Mouse (Mus musculus) heart, postnatal 10 days (tissue): Measurements from ENCODE around the gene Hspa1b. TPM values are rescaled to one million over a fixed set of nuclear protein-coding genes. Genes with fewer than 3 reads are reported as not detected.
"Not testable (repeated sequence)": the region's sequence is repeated elsewhere in the genome, so short reads cannot be mapped to it uniquely, and the experiment has no call there.

Source experiments
- DNase-seq, 2 experiments: peaks; one replicate each; pipeline ENCODE4 v3.0.0; 2021
- intact Hi-C: fragments of 180-260 bp; cut with DNase I; formaldehyde crosslinking; loops from one replicate; pipeline ENCODE4 v1.15.1; 2025
- total RNA-seq, 2 experiments: library from RNA; stranded (reverse); gene quantifications; 2 replicates each; pipeline ENCODE4 v1.2.3; 2021

Gene Hspa1b
- 1 to 10 TPM; 3.9 to 4.5 TPM for total RNA-seq

DNA sequence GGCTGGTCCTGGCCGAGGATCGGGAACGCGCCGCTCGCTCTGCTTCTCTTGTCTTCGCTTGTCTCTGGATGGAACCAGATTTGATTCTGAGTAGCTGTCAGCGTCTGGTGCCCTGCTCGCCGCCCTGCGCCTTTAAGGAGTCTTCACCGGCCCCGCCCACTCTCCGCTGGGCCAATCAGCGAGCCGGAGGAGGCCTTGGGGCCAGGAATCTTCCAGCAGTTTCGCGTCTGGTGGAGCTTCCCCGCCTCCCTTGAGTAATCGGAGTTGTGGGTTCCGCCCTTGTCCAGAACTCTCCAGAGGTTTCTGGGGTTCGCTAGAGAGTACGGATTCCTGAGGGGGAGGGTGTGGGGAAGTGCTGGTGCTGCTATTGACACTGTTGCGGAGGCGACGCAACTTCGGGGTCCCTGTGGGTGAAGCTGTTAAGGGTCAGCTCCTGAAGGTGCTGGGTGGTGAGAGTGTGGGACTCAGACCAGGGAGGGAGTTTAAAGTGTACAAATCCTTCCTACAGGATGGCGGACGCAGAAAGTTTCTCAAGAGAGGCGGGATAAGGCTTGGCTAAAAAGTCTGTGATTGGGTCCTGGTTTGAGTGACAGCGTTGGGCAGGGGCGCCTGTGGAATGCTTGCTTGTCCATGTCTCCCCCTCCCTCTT is at the start of gene Hspa1b:
Gene Hspa1b, minus strand, starts transcription at position 109 of the 649 bp plus-strand sequence.
- intact Hi-C loops = not testable (repeated sequence)

DNA sequence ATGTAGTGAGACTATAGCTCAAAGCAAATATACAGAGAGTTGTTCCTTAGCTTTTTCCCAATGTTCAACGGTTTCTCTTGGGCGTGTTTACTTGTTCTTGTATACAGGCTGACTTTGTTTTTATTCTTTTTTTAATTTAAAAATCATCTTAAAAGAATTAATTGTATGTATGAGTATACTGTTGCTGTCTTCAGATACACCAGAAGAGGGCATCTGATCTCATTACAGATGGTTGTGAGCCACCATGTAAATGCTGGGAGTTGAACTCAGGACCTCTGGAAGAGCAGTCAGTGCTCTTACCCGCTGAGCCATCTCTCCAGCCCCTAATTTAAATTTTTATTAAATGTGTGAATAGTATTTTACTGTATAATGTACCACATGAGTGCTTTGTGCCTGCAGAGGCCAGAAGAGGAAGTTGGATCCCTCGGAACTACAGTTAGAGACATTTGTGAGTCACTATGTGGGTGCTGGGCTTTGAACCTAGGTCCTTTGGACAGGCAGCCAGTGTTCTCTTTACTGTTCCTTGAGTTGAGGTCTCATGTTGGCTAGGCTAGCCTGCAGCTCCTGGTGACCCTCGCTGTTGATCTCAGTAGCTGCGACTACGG is 48.5 kb upstream of the Hspa1b start:
- intact Hi-C loops = loop anchor here (10.0 kb wide), 1 partner anchor 227 kb away; the partner anchor contains the start of genes Atp6v1g2 and Nfkbil1

More for the DNA sequence above, at the start of gene Hspa1b:
- peak; percentile 90 for DNase-seq

DNA sequence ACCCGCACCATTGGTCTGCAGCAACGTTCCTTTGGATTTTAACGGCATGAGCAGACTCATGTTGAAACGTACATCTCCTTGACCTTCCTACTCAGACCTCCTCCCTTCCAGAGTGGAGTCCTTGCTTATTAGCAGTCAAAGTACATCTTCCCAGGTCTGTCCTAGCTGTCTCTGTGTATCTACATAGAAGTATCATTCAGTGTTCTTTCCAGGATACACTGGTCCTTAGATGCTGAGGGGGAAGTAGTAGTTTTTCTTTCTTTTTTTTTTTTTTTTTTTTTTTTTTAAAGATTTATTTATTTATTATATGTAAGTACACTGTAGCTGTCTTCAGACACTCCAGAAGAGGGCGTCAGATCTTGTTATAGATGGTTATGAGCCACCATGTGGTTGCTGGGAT is 46.9 kb upstream of the Hspa1b start:
- intact Hi-C loops = loop anchor here (10.0 kb wide), 1 partner anchor 229 kb away; the partner anchor contains the start of genes Atp6v1g2 and Nfkbil1
- not testable (repeated sequence) for DNase-seq

More for the DNA sequence above, 48.5 kb upstream of the Hspa1b start:
- DNase-seq = no peak

DNA sequence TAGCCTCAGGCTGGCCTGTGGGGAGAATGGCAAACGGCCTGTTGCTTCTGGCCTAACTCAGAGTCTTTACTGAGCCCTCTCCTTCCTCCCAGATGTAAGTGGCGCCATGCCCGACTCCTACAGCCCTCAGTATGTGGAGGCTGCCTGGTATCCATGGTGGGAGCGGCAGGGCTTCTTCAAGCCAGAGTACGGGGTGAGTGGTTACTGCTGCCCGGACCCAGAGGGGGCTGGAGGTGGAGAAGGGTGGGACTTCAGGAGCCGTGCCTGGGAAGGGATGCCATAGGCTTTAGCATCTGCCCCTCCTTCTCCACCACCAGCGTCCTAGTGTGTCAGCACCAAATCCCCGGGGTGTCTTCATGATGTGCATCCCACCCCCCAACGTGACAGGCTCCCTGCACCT is 46.1 kb upstream of the Hspa1b start:
- no peak for DNase-seq
- intact Hi-C loops = loop anchor here (10.0 kb wide), 1 partner anchor 230 kb away; the partner anchor contains the start of genes Atp6v1g2 and Nfkbil1

DNA sequence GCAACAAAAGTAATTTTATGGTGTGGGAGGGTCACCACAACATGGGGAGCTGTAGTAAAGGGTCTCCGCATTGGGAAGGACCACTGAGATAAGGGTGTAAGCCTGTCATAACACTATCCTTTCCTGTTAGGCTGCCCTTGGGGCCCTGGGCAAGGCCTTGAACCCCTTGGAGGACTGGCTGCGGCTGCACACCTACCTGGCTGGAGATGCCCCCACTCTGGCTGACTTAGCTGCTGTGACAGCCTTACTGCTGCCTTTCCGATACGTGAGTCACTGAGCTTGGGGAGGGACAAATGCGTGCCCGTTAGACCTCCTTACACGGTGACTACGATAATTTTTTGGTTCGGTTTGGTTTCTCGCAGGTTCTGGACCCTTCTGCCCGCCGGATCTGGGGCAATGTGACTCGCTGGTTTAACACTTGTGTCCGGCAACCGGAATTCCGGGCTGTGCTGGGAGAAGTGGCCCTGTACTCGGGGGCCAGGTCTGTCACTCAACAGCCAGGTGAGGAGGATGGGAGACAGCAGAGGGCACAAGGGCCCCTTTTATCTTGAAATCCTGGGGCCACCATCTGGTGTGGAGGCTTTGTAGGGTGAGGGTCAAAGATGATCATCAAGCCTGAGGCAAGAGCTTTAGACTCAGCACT is 45.2 kb upstream of the Hspa1b start:
- no peak for DNase-seq
- intact Hi-C loops = loop anchor here (10.0 kb wide), 1 partner anchor 231 kb away; the partner anchor contains the start of genes Atp6v1g2 and Nfkbil1

- intact Hi-C loops = loop anchor here (10.0 kb wide), 1 partner anchor 232 kb away; the partner anchor contains the start of genes Atp6v1g2 and Nfkbil1
- DNase-seq = no peak
These were observed 44.2 kb upstream of the Hspa1b start for GRCm38 (mm10) chr17:35003022-35003838.

- DNase-seq = no peak
- intact Hi-C loops = loop anchor here (10.0 kb wide), 1 partner anchor 232 kb away; the partner anchor contains the start of genes Atp6v1g2 and Nfkbil1
These were observed 43.3 kb upstream of the Hspa1b start for GRCm38 (mm10) chr17:35002153-35002865.

DNA sequence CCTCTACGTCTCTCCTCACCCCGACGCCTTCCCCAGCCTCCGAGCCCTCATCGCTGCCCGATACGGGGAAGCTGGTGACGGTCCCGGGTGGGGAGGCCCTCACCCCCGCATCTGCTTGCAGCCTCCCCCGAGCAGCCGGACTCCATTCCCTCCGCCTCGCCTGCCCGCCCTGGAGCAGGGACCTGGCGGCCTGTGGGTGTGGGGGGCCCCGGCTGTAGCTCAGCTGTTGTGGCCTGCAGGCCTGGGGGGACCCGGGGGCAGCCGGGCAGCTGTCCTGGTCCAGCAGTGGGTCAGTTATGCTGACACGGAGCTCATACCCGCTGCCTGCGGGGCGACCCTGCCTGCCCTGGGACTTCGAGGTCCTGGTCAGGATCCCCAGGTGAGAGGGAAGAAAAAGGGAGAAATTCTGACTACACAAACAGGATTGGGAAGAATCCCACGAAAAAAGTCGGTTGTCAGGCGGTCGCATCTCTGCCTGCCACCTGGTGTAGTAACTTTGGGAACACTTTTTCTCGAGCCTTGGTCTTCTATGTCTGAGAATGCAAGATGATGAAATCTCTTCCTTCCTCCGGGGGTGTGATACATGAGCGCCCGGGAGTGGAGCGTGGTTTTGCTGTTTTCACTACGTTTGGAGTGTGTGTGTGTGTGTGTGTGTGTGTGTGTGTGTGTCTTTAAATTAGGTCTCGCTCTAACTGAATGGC is 42.6 kb upstream of the Hspa1b start:
- no peak for DNase-seq
- intact Hi-C loops = loop anchor here (10.0 kb wide), 1 partner anchor 233 kb away; the partner anchor contains the start of genes Atp6v1g2 and Nfkbil1

GRCm38 (mm10) chr17:35000717-35001451 is 41.8 kb upstream of the Hspa1b start, which contains the start of gene Vars:
Vars (plus strand) TSS chr17:35000987.
- intact Hi-C loops = loop anchor here (10.0 kb wide), 1 partner anchor 234 kb away; the partner anchor contains the start of genes Atp6v1g2 and Nfkbil1
- peak; percentile 92 to 93 for DNase-seq

DNA sequence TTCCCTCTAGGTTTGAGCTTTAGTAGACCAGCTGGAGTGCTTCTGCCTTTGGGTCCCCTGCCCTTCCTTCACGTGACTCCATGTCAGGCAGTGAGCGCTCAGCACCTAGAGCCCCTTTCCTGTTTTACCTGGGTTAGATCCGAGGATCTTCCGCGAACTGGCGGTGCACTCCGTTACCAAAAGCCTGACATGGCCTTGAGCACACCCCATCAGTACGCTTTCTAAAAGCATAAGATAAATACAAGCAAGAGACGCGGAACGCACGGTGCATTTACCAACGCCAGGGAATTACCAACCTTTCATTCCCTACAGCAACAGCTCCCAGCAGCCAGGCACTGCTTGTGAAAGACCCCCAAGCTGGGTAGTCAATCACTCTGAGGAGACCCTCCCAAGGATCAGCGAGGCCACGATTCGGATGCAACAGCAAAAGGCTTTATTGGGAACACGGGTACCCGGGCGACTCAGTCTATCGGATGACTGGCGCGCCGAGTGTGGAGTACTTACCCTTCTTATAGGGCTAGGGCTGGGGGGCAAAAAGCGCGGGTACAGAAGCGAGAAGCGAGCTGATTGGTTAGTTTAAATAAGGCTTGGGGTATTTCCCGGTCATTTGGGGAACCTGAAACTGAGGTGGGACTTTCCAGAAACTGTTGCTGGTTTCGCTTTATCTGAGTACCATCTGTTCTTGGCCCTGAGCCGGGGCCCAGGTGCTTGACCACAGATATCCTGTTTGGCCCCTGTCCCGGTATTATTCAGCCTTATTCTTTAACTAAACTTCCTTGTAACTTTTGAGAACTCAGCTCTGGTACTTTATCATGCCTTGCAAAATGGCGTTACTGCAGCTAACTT is 41.1 kb upstream of the Hspa1b start:
- intact Hi-C loops = loop anchor here (10.0 kb wide), 1 partner anchor 235 kb away; the partner anchor contains the start of genes Atp6v1g2 and Nfkbil1
- DNase-seq = not testable (repeated sequence)

DNA sequence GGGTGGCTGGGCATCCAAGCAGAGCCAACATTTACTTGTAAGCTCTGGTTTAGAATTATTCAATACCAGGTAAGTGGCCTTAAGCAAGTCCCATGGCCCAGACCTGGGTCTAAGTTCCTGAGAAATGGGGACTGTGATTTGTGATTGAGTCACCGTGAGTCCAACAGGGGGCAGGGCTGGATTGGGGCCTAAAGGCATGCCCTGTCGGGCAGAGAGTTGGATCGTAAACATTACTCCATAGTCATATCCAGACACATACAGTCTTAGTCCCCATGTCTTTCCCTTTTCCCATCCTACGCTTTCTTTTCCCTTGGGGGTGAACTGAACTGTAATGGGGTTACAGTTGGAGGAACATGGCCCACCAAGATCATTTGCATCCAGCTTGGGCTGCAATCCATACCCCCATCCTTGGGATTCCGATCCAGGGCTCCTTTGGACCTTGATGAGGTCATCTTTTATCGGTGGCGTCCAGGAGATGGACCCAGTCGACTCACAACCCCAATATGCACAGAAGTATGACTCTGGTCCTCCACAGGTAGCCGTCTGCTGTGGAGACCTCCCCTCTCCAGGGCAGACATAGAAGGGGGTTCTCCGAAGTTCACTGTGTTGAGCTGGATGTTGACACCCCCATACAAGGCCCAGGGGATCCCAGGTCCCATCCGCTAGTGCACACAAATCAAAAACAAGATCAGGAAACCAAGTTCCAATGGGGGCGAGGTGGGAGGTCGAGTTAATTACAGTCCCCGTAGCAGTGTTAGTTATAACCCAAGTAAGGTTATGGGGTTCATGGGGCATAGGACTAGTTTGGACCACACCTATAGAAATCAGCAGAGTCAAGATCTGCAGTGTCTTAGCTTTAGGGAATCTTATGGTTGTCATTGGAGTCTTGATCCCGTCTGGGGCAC is 39.7 kb upstream of the Hspa1b start:
- no peak for DNase-seq
- intact Hi-C loops = no loop called here

DNA sequence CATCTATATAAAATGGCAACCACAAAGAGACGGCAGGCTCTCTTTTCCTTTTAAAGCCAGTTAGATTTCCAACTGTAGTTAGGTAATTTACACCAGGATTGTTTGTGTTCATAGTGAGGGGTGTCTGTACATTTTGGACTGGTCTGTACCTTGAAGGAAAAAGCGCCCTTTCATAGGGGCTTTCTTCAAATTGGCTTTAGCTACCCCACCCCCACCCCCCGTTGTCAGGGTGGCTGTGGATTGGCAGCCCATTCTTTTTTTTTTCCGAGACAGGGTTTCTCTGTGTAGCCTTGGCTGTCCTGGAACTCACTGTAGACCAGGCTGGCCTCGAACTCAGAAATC is 38.1 kb upstream of the Hspa1b start:
- intact Hi-C loops = no loop called here
- no peak for DNase-seq

DNA sequence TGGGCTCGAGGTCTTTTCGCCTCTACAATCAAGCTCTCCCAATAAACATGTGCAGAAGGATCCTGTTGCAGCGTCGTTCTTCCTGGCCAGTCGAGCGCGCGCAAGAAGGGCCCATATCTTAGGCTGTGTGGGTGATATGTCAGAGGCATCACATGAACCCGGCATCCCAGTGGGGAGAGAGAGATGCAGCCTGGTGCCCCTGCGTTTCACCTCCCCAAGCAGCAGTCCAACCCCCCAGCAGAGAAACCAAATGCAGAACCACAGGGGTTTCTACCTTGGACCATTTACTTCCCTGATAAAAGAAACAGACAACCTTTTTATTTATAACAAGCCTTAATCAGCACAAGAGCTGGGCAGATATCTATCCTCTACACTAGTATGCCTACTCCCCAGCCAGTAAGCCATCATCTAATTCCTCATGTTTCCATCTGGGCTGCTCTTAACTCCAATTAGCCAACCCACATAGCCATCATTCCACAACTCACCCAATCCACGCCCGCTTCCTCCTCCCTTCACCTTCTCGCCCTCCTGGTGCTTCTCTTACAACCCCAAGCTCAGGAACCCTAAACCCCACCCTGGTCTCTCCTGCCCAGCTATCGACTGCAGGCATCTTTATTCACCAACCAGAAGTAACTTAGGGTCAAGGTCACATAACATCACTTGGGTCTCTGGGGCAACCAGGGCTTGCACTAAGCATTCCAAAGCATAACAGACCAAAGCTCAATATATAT is 37.5 kb upstream of the Hspa1b start:
- intact Hi-C loops = no loop called here
- DNase-seq = no peak

- DNase-seq, intact Hi-C loops: not testable (repeated sequence)
These were observed 36.9 kb upstream of the Hspa1b start for GRCm38 (mm10) chr17:34995927-34996326.

DNA sequence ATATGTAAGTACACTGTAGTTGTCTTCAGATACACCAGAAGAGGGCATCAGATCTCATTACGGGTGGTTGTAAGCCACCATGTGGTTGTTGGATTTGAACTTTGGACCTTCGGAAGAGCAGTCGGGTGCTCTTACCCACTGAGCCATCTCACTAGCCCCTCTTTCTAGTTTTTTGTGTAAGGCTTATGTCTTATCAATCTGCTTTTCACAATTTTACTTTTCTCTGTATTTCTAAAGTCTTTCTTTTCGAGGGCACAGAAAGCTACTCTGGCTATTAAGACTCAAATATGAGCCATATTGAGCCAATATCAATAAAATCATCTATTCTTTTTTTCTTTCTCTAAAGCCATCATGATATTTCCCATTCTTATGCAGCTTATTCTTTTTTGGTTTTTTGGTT is 36.2 kb upstream of the Hspa1b start:
- DNase-seq, intact Hi-C loops: not testable (repeated sequence)

DNA sequence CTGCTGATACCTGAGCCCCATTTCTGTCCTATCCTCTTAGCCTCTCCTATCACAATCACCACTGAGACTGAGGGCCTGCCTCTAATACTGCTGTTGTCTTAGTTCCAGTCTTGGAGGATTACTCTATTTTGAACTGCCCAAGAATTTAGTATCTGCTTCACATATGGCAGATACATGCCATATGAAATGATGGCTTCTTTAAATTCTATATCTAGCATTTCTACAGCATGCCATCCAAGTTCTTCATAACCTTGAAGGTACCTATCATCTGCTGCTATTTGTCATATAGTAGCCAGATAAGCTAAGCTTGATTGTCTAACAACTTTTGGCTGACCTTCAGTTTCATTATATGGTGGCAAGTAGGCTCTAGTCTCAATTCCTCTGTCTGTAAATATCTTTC is 35.7 kb upstream of the Hspa1b start:
- no peak for DNase-seq
- intact Hi-C loops = no loop called here
